Mouse (Mus musculus) C3H10T1/2 (cell line): Measurements from ENCODE around the gene Gm42957. TPM values are rescaled to one million over a fixed set of nuclear protein-coding genes. Genes with fewer than 3 reads are reported as not detected.

Experiments
- polyA plus RNA-seq, 2 experiments: library from polyadenylated mRNA; unstranded; fragments of >200 nt; fragmentation: generic; extraction: Trizol; gene quantifications; one replicate each; pipeline ENCODE4 v1.2.1; 2012; ENCODE audit warnings: missing spikeins in 2 of 2

Gm42957 gene
- polyA plus RNA-seq = under 1 TPM; 0.01 to 0.02 TPM

GRCm38 (mm10) chr3:96634928-96635879, at the start of gene Gm42957, which contains the start of gene Pex11b:
TSS of gene Gm42957 (plus strand) at chr3:96635474.
TSS of gene Pex11b (plus strand) at chr3:96635376.

GRCm38 (mm10) chr3:96593790-96594560, 41.3 kb upstream of the Gm42957 start, which contains the start of gene Polr3gl:
TSS of gene Polr3gl (minus strand) at chr3:96594181.

GRCm38 (mm10) chr3:96596228-96596707, 39.0 kb upstream of the Gm42957 start, which contains the start of gene Ankrd34a:
TSS of gene Ankrd34a (plus strand) at chr3:96596636.

GRCm38 (mm10) chr3:96600639-96601250, 34.5 kb upstream of the Gm42957 start, which contains the start of gene Lix1l:
TSS of gene Lix1l (plus strand) at chr3:96601149.

GRCm38 (mm10) chr3:96629729-96630600, 5.3 kb upstream of the Gm42957 start, which contains the start of gene Rbm8a:
TSS of gene Rbm8a (plus strand) at chr3:96629933.

GRCm38 (mm10) chr3:96645018-96645649, 9.9 kb downstream of the Gm42957 start, which contains the start of gene Itga10:
TSS of gene Itga10 (plus strand) at chr3:96645584.

GRCm38 (mm10) chr3:96669727-96670468, 34.6 kb downstream of the Gm42957 start, which contains the start of gene Ankrd35:
TSS of gene Ankrd35 (plus strand) at chr3:96670131.

GRCm38 (mm10) chr3:96696198-96696765, 61.0 kb downstream of the Gm42957 start, which contains the start of gene Pias3:
TSS of gene Pias3 (plus strand) at chr3:96696384.

Other genes starting within 250 kb of the Gm42957 start
- gene BC107364, start 183.2 kb upstream of the Gm42957 start, polyA plus RNA-seq = not detected
- not detected for gene Hfe2, start 110.3 kb upstream of the Gm42957 start, polyA plus RNA-seq
- gene Txnip, start 77.5 kb upstream of the Gm42957 start, polyA plus RNA-seq = 100 to 1,000 TPM in 1 of 2 experiments, 1 to 10 TPM in 1; 4.2 to 111 TPM
- under 1 TPM; 0.23 to 0.51 TPM for gene Gm16253, start 58.5 kb upstream of the Gm42957 start, polyA plus RNA-seq
- gene Polr3gl, start 41.3 kb upstream of the Gm42957 start, polyA plus RNA-seq = 10 to 100 TPM in 1 of 2 experiments, 1 to 10 TPM in 1; 3.2 to 21.0 TPM
- 1 to 10 TPM in 1 of 2 experiments, under 1 TPM in 1; 0.67 to 1.1 TPM for gene Ankrd34a, start 38.8 kb upstream of the Gm42957 start, polyA plus RNA-seq
- 10 to 100 TPM; 16.3 to 85.1 TPM for gene Lix1l, start 34.3 kb upstream of the Gm42957 start, polyA plus RNA-seq
- gene Rbm8a, start 5.5 kb upstream of the Gm42957 start, polyA plus RNA-seq = 10 to 100 TPM; 55.8 to 66.9 TPM
- gene Pex11b, start 98 bp upstream of the Gm42957 start, polyA plus RNA-seq = 10 to 100 TPM; 12.0 to 28.6 TPM
- under 1 TPM; 0.06 to 0.67 TPM for gene Itga10, start 10.1 kb downstream of the Gm42957 start, polyA plus RNA-seq
- gene Ankrd35, start 34.7 kb downstream of the Gm42957 start, polyA plus RNA-seq = under 1 TPM; 0.02 to 0.08 TPM
- gene Pias3, start 60.9 kb downstream of the Gm42957 start, polyA plus RNA-seq = 10 to 100 TPM; 13.6 to 29.1 TPM
- 1 to 10 TPM; 2.5 to 3.8 TPM for gene Nudt17, start 73.1 kb downstream of the Gm42957 start, polyA plus RNA-seq
- gene Polr3c, start 92.2 kb downstream of the Gm42957 start, polyA plus RNA-seq = 10 to 100 TPM; 22.2 to 31.1 TPM
- 1 to 10 TPM; 1.4 to 8.0 TPM for gene Rnf115, start 92.2 kb downstream of the Gm42957 start, polyA plus RNA-seq
- not detected for gene Pdzk1, start 193.8 kb downstream of the Gm42957 start, polyA plus RNA-seq
- gene Cd160, start 193.9 kb downstream of the Gm42957 start, polyA plus RNA-seq = under 1 TPM in 1 of 2 experiments, not detected in 1; 0.08 TPM